Mouse (Mus musculus) granulocyte monocyte progenitor cell, adult 5-6 weeks (primary cell): Measurements from ENCODE around the gene Hyal2. TPM values are rescaled to one million over a fixed set of nuclear protein-coding genes. Genes with fewer than 3 reads are reported as not detected.
A peak's percentile ranks its signal among the peaks of the same experiment; 100 is the strongest.

Experiments
- ATAC-seq: replicated peaks from 2 replicates; pipeline ENCODE4 v1.8.0; 2016; ENCODE audit warnings: mild to moderate bottlenecking, moderate TSS enrichment, inconsistent platforms; ENCODE audit not compliant: poor library complexity, severe bottlenecking
- total RNA-seq, 2 experiments: library from RNA; stranded (forward) in 1 of 2; stranded (reverse) in 1 of 2; fragments of 200-712, 200-1000 nt in 1 of 2; fragments of >200 nt in 1 of 2; fragmentation: Nextera tagmentation in 1 of 2; gene quantifications; 2 replicates each; pipeline ENCODE4 v1.2.3; 2014 to 2017

Hyal2 gene
- total RNA-seq, 2 experiments from 2014 or later: 5.3 to 6.2 TPM

- no peak for ATAC-seq
These were observed 18.8 kb downstream of the Hyal2 start for GRCm38 (mm10) chr9:107586504-107586903.

- ATAC-seq: peak; percentile 94
These were observed 19.5 kb downstream of the Hyal2 start, which contains the start of gene Ifrd2 for GRCm38 (mm10) chr9:107586974-107587832. Gene Ifrd2, plus strand, starts transcription at chr9:107587642.

GRCm38 (mm10) chr9:107587833-107588639 lies 20.3 kb downstream of the Hyal2 start:
- peak; percentile 26 for ATAC-seq

GRCm38 (mm10) chr9:107590058-107590772 lies 22.5 kb downstream of the Hyal2 start:
- no peak for ATAC-seq

GRCm38 (mm10) chr9:107590773-107591060 lies 23.0 kb downstream of the Hyal2 start:
- ATAC-seq: no peak

- peak; percentile 47 for ATAC-seq
These were observed 25.6 kb downstream of the Hyal2 start for GRCm38 (mm10) chr9:107593101-107593976.

- ATAC-seq: no peak
These were observed 26.7 kb downstream of the Hyal2 start for GRCm38 (mm10) chr9:107594281-107595062.

GRCm38 (mm10) chr9:107596619-107597569 lies 29.1 kb downstream of the Hyal2 start:
- no peak for ATAC-seq

- ATAC-seq: no peak
These were observed 30.6 kb downstream of the Hyal2 start for GRCm38 (mm10) chr9:107598385-107598784.

- ATAC-seq: no peak
These were observed 31.7 kb downstream of the Hyal2 start for GRCm38 (mm10) chr9:107599433-107599832.

GRCm38 (mm10) chr9:107599842-107600241 lies 32.1 kb downstream of the Hyal2 start:
- ATAC-seq: no peak

- no peak for ATAC-seq
These were observed 33.0 kb downstream of the Hyal2 start for GRCm38 (mm10) chr9:107600745-107601144.

- no peak for ATAC-seq
These were observed 33.5 kb downstream of the Hyal2 start for GRCm38 (mm10) chr9:107601275-107601674.

- ATAC-seq: peak; percentile 86
These were observed 34.4 kb downstream of the Hyal2 start for GRCm38 (mm10) chr9:107602068-107602648.

GRCm38 (mm10) chr9:107603251-107603650 lies 35.5 kb downstream of the Hyal2 start:
- no peak for ATAC-seq

GRCm38 (mm10) chr9:107605041-107605661 lies 37.4 kb downstream of the Hyal2 start:
- no peak for ATAC-seq

GRCm38 (mm10) chr9:107606591-107606990 lies 38.8 kb downstream of the Hyal2 start:
- ATAC-seq: no peak
